Mouse (Mus musculus) testis, adult 2 months (tissue): ENCODE data around the gene Scamp4.

Source experiments
- CTCF ChIP-seq: fragments of 200-500 bp; IDR thresholded peaks from 2 replicates; pipeline ENCODE4 v1.5.1; 2012; ENCODE audit warnings: low read depth, mild to moderate bottlenecking, inconsistent platforms, low read length, moderate library complexity; ENCODE audit not compliant: control insufficient read depth, insufficient read depth, insufficient replicate concordance
- POLR2A ChIP-seq: fragments of 200-500 bp; IDR thresholded peaks from 2 replicates; pipeline ENCODE4 v1.6.1; 2012; ENCODE audit warnings: low read depth, mild to moderate bottlenecking, inconsistent platforms, low read length, moderate library complexity; ENCODE audit not compliant: control insufficient read depth

- no peak for TF ChIP-seq POLR2A
- no peak for TF ChIP-seq CTCF
Observed at GRCm38 (mm10) chr10:80611905-80612304, 9.2 kb downstream of the Scamp4 start.
